Mouse (Mus musculus) heart, embryonic 11.5 days (tissue): ENCODE results near the gene Baiap2. TPM values are rescaled to one million over a fixed set of nuclear protein-coding genes. Genes with fewer than 3 reads are reported as not detected.
A peak's percentile ranks its signal among the peaks of the same experiment; 100 is the strongest.

ENCODE experiments used
- ATAC-seq: fragments of 200-750 bp; cut with Nextera tagmentation; replicated peaks from 2 replicates; pipeline ENCODE4 v1.8.0; 2017; ENCODE audit warnings: moderate library complexity; ENCODE audit not compliant: insufficient number of reproducible peaks, low FRiP score, low TSS enrichment
- H3K27ac ChIP-seq: fragments of 300-500 bp; sonication (generic); 2 replicates; pipeline ENCODE4 v1.5.1; 2014; ENCODE audit warnings: mild to moderate bottlenecking, low read depth, low read length
- H3K27me3 ChIP-seq: fragments of 300-500 bp; sonication (generic); 2 replicates; pipeline ENCODE4 v1.6.1; 2014; ENCODE audit warnings: mild to moderate bottlenecking, low read length, mixed read lengths; ENCODE audit not compliant: control insufficient read depth, insufficient read depth
- H3K36me3 ChIP-seq: fragments of 300-500 bp; sonication (generic); 2 replicates; pipeline ENCODE4 v1.6.1; 2014; ENCODE audit warnings: mild to moderate bottlenecking, low read length, moderate library complexity, mixed read lengths; ENCODE audit not compliant: control insufficient read depth, insufficient read depth
- H3K4me1 ChIP-seq: fragments of 300-500 bp; sonication (generic); 2 replicates; pipeline ENCODE4 v1.6.1; 2014; ENCODE audit warnings: low read length; ENCODE audit not compliant: control insufficient read depth, insufficient read depth
- H3K4me2 ChIP-seq: fragments of 300-500 bp; sonication (generic); 2 replicates; pipeline ENCODE4 v1.6.1; 2014; ENCODE audit warnings: mild to moderate bottlenecking, moderate library complexity
- H3K4me3 ChIP-seq: fragments of 300-500 bp; sonication (generic); 2 replicates; pipeline ENCODE4 v1.5.1; 2014; ENCODE audit warnings: low read depth, low read length
- H3K9ac ChIP-seq: fragments of 300-500 bp; sonication (generic); 2 replicates; pipeline ENCODE4 v1.6.1; 2014; ENCODE audit warnings: mild to moderate bottlenecking, low read depth, low read length, moderate library complexity
- H3K9me3 ChIP-seq: fragments of 300-500 bp; sonication (generic); replicated peaks from 2 replicates; pipeline ENCODE4 v1.6.1; 2016; ENCODE audit warnings: low read length; ENCODE audit not compliant: control insufficient read depth
- WGBS: fragments of 180-500 bp; shearing (Covaris S2); extraction: QIAGEN DNeasy Blood & Tissue Kit; methylation state at CpG from one replicate; pipeline ENCODE4 v1.1.7; 2014; ENCODE audit not compliant: insufficient replicate concordance; 5-methylcytosine and 5-hydroxymethylcytosine counted together
- polyA plus RNA-seq: library from polyadenylated mRNA; unstranded; fragments of >200 nt; fragmentation: Nextera tagmentation; extraction: Ambion mirVana; gene quantifications from 2 replicates; pipeline ENCODE4 v1.2.1, GENCODE M21; 2014

Gene Baiap2
- polyA plus RNA-seq, 1 experiment from 2014 or later: 12.8 TPM

DNA sequence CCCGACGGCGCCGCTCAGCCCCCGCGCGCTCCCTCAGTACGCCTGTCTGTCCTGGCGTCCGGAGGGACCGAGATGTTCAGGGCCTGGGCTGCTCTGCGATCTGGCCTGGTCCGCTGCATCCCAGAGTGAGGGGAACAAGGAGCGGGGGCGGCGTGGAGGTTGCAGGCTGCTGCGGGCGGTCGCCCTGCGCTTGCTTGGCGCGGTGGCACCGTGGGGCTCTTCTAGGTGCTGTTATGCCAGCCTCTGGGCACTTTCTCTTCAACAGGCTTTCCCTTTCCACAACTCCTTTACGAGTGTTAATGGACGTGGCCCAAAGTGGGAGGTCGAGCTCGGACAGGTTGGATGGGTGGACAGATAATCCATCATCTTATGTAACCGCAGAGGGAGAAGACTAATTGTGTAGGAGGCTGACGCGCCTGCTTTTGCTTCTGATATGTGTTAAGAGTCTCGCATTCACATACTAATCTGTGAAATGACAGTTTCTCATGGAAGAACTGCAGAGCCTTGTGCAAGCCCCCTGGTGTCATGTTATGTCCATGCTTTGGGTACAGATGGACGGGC, 945 bp downstream of the Baiap2 start:
- peak; percentile 20; the same call in 1 of the 2 replicates for ATAC-seq
- Histone ChIP-seq H3K4me1 (peaks cover 15% of the 10 kb centered on the region), H3K9ac (peak overlapping the region; percentile 70), H3K4me2 (peak overlapping the region; percentile 90), H3K4me3 (peak overlapping the region; percentile 62), H3K27me3 (peaks cover 3% of the 10 kb centered on the region), H3K36me3 (no peaks in the 10 kb centered on the region), H3K27ac (no peak overlapping the region; the same call in 1 of the 2 replicates), H3K9me3 (no peaks in the 10 kb centered on the region)
- WGBS: 5% methylated on average over 32 of the region's 32 CpGs

DNA sequence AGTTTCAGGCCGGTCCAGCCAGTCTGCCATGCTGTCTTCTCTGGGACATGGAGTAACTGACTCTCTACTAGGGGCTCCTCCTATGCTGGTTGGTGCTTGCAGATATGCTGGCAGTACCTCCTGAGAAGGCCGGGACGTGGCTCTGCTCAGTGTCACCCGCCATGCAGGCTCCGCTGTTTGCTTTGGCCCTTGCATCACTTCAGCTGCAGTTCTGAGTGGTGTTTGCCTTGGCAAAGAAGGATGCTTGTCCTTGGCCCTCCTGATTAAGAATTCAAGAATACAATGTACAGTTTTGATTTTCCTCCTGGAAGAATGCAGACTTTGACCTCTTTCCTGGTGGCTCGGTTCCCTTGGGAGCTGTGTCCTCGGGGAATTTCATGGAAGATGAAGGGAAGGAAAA, 2.8 kb downstream of the Baiap2 start:
- Histone ChIP-seq H3K4me1 (peaks cover 21% of the 10 kb centered on the region), H3K4me2 (peak overlapping the region; percentile 90), H3K9ac (no peak overlapping the region), H3K27ac (no peak overlapping the region; the same call in 1 of the 2 replicates), H3K4me3 (no peak overlapping the region), H3K27me3 (peaks cover under 1% of the 10 kb centered on the region), H3K9me3 (no peaks in the 10 kb centered on the region), H3K36me3 (no peaks in the 10 kb centered on the region)
- 58% methylated on average over 7 of the region's 7 CpGs for WGBS
- no peak for ATAC-seq

DNA sequence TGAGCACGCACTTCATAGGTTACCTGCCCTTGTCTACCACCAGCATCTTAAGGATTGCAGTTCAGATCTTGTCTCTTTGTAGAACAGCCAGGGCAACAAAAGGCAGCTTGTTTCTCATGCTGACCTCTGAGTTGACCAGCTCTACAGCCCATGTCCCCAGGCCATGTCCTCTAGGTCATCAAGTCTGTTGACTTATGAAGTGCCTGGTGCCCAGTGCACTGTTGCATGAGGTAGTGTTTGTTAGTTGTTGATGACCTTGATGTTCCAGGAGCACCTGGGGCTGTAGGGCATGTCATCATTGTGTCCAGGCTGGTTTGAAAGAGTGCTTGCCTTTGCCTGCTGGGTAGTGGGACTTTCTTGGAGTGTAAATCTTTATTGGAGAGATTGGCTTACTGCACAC, 4.9 kb downstream of the Baiap2 start:
- Histone ChIP-seq H3K9ac (no peak overlapping the region), H3K36me3 (no peaks in the 10 kb centered on the region), H3K4me1 (peaks cover 25% of the 10 kb centered on the region), H3K4me3 (no peak overlapping the region), H3K27me3 (no peaks in the 10 kb centered on the region), H3K4me2 (no peak overlapping the region), H3K27ac (no peak overlapping the region), H3K9me3 (no peaks in the 10 kb centered on the region)
- 92% methylated on average over 1 of the region's 1 CpGs for WGBS
- ATAC-seq: no peak

DNA sequence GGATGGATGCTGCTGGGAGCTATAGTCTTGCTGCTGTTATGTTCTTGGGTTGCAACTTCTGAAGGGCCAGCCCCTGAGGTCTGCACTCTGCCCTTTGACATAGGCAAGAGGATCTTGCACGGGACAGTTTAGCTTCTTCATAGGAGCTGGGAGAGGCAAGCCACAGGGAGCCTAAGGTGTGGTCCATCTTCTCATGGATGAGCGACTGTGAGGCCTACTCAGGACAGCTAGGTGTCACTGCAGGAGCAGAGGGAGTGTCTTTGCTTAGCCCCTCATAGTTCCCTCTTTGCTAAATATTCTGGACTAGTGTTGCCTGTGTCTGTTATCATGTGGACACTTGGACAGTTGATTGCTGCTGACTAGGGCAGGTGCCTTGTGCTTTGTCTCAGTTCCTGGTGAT, 5.3 kb downstream of the Baiap2 start:
- no peak overlapping the region for H3K4me2 ChIP-seq
- H3K4me3 ChIP-seq: no peak overlapping the region
- H3K27me3 ChIP-seq: no peaks in the 10 kb centered on the region
- no peak overlapping the region for H3K9ac ChIP-seq
- H3K36me3 ChIP-seq: no peaks in the 10 kb centered on the region
- no peaks in the 10 kb centered on the region for H3K9me3 ChIP-seq
- peaks cover 29% of the 10 kb centered on the region for H3K4me1 ChIP-seq
- no peak for ATAC-seq
- WGBS: 45% methylated on average over 2 of the region's 2 CpGs
- no peak overlapping the region for H3K27ac ChIP-seq

DNA sequence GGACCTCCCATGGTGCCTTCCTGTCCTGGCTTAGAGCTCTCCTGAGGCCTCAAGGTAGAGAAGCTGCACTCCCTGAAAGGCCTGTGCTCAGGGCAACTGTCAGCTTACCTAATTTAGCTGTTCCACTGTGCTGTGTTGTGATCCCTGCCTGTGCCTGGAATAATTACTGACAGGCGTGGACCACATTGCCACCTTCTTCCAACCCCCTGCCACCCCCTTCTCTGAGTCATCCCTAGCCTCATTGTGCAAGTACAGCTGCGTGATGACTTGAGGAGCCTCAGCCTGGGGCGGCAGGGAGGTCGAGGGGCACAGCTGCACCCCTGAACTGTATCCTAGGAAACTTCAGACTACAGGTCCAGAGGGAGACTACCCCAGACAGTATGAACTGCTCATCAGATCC, 5.7 kb downstream of the Baiap2 start:
- Histone ChIP-seq H3K4me2 (no peak overlapping the region), H3K27ac (no peak overlapping the region), H3K4me1 (peaks cover 32% of the 10 kb centered on the region), H3K9me3 (no peaks in the 10 kb centered on the region), H3K36me3 (no peaks in the 10 kb centered on the region), H3K4me3 (no peak overlapping the region), H3K9ac (no peak overlapping the region), H3K27me3 (no peaks in the 10 kb centered on the region)
- no peak for ATAC-seq
- 48% methylated on average over 4 of the region's 4 CpGs for WGBS

DNA sequence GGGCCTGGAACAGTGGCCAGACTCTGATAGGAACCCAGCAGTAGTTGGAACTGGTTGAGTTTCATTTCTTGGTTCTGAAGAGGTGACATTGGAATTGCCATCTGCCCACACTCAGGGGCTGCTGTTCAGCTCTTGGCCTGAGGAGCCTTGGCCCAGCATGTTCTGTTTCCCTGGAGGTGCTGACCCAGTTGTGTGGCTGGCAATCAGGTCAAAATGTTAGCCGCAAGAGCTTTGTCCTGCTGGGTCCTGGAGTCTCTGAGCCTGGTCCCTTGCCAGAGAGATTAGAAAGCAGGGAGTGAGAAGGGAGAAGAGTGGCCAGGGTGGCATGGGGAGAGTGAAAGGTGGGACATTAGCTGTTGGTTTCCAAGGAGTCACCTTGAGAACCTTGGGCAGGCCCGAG, 6.2 kb downstream of the Baiap2 start:
- Histone ChIP-seq H3K9ac (no peak overlapping the region), H3K9me3 (no peaks in the 10 kb centered on the region), H3K4me3 (no peak overlapping the region), H3K4me1 (peaks cover 28% of the 10 kb centered on the region), H3K4me2 (no peak overlapping the region), H3K27me3 (no peaks in the 10 kb centered on the region), H3K36me3 (no peaks in the 10 kb centered on the region), H3K27ac (no peak overlapping the region)
- WGBS: 87% methylated on average over 2 of the region's 2 CpGs
- no peak for ATAC-seq

DNA sequence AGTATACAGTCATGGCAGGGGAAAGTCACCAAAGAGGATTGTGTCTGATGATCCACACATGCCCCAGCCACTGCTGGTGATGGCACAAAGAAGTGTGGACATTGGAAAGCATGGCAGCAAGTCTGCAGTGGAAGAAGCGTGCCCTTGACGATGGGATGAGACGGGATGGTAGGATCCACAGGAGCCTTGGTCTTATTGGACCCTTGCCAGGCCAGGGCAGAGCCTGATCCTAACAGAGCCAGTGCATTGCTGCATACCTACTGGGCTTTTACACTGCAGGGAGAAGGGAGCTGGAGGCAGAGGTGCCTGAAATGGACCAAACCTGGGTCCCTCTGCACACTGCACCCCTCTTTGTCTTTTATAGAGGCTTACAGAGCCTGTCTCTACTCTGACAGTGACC, 8.0 kb downstream of the Baiap2 start:
- no peak overlapping the region for H3K27ac ChIP-seq
- H3K4me1 ChIP-seq: peaks cover 40% of the 10 kb centered on the region
- no peaks in the 10 kb centered on the region for H3K27me3 ChIP-seq
- H3K4me3 ChIP-seq: no peak overlapping the region
- 83% methylated on average over 3 of the region's 3 CpGs for WGBS
- H3K9ac ChIP-seq: no peak overlapping the region
- H3K9me3 ChIP-seq: no peaks in the 10 kb centered on the region
- no peaks in the 10 kb centered on the region for H3K36me3 ChIP-seq
- H3K4me2 ChIP-seq: no peak overlapping the region
- ATAC-seq: no peak

DNA sequence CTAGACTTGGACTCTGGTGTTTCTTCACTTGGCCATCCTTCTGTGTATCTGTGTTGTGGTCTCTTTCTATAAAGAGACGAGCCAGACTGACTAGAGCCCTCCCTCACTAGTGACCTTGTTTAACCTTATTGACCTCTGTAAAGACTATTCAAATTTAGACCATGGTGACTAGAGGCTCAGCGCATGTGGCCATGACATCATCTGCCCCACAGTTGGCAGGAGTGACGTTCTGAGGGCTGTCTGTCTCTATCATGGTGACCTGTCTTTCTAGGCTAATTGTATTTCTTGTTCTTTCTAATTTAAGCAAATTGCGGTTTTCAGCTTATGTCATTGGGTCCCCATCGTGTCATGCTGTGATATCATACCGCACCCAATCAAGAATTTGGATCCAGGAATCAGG, 8.8 kb downstream of the Baiap2 start:
- Histone ChIP-seq H3K36me3 (no peaks in the 10 kb centered on the region), H3K4me3 (no peak overlapping the region), H3K9me3 (no peaks in the 10 kb centered on the region), H3K27me3 (no peaks in the 10 kb centered on the region), H3K4me1 (peaks cover 48% of the 10 kb centered on the region), H3K4me2 (no peak overlapping the region), H3K9ac (no peak overlapping the region), H3K27ac (no peak overlapping the region)
- no peak for ATAC-seq
- WGBS: 89% methylated on average over 6 of the region's 6 CpGs

DNA sequence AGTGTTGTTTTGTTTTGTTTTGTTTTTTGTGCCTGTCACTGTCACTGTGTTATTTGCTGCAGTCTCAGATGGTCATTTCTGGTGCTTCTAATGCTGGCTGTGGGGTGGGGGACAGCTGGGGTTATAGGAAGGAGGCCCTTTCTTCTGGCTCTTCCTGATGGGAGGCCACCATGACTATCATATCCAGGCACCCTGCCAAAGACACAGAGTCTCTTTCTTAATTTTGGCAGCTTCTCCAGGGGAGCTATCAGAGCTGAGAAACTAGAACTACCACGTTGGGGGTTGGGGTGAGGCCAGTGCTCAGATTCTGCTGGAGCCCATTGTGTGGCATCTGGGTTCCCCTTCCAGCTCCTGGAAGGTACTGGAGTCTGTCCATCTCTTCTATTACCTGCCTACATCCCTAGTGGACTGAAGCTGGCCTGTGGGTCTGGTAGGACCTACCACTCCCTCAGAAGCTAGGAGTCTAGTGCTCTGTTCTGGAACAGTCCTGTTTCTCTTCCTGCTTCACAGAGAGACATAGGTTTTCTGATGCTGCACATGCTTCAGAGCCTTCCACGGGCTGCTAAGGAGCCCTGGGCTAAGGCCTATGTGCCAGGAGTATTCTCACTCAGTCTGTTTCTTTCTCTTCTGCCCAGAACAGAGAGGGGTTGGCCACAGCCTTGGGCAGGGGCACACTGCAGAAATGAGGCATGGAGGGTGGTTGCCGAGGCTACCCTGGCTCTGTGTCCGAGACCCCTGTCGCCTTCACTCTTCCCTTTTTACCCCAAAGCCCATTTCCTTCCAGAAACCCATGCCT, 10.1 kb downstream of the Baiap2 start:
- H3K4me2 ChIP-seq: no peak overlapping the region
- peaks cover 51% of the 10 kb centered on the region for H3K4me1 ChIP-seq
- no peak for ATAC-seq

More for the DNA sequence above, 10.1 kb downstream of the Baiap2 start:
- Histone ChIP-seq H3K9me3 (no peaks in the 10 kb centered on the region), H3K27me3 (no peaks in the 10 kb centered on the region), H3K9ac (no peak overlapping the region), H3K4me3 (no peak overlapping the region), H3K27ac (no peak overlapping the region), H3K36me3 (no peaks in the 10 kb centered on the region)
- 65% methylated on average over 5 of the region's 5 CpGs for WGBS
